ENCODE assay signal across 22 mouse cellular contexts in genomic region chr5:151192266-151192665, GRCm38 (mm10). TPM values are rescaled to one million over a fixed set of nuclear protein-coding genes. Genes with fewer than 3 reads are reported as not detected.
DNase-seq lines count a peak whose midpoint lies in the region; ATAC-seq and TF ChIP-seq lines count a peak whose summit lies in the region.
"Had no signal": no experiment of that assay in that cellular context is flagged by ENCODE, and none has a peak within 500 bp of the region (broad histone marks: within the 10 kb centered on the region; RNA-seq: fewer than 3 reads in every experiment).

No protein-coding gene starts in this region.

- H3K9ac ChIP-seq in kidney, postnatal 0 days (ENCODE audit: low read depth, low read length): no peak overlapping the region
- no peak overlapping the region for H3K9ac ChIP-seq in midbrain, embryonic 15.5 days
- H3K9ac ChIP-seq: embryonic facial prominence, embryonic 13.5 days; embryonic facial prominence, embryonic 15.5 days; forebrain, embryonic 13.5 days; forebrain, embryonic 15.5 days; forebrain, postnatal 0 days had no signal

- H3K4me3 ChIP-seq in kidney, postnatal 0 days (replicated peaks; ENCODE audit: low read depth, low read length): no peak overlapping the region
- no peak overlapping the region for H3K4me3 ChIP-seq in embryonic fibroblast, embryonic 13.5 days (ENCODE audit: insufficient read depth, low read length)
- no peak overlapping the region for H3K4me3 ChIP-seq in midbrain, embryonic 15.5 days
- H3K4me3 ChIP-seq: embryonic facial prominence, embryonic 13.5 days; embryonic facial prominence, embryonic 15.5 days; forebrain, embryonic 13.5 days; forebrain, embryonic 15.5 days had no signal

- no peaks in the 10 kb centered on the region for H3K27me3 ChIP-seq in kidney, postnatal 0 days (ENCODE audit: insufficient read depth, low read length)
- no peaks in the 10 kb centered on the region for H3K27me3 ChIP-seq in midbrain, embryonic 15.5 days (replicated peaks)
- H3K27me3 ChIP-seq: embryonic facial prominence, embryonic 13.5 days; embryonic facial prominence, embryonic 15.5 days; forebrain, embryonic 15.5 days; Patski had no signal

- H3K4me1 ChIP-seq in kidney, postnatal 0 days (replicated peaks; ENCODE audit: insufficient read depth, low read length): no peaks in the 10 kb centered on the region
- H3K4me1 ChIP-seq in embryonic fibroblast, embryonic 13.5 days (ENCODE audit: control insufficient read depth, insufficient read depth, low read length): peaks cover 27% of the 10 kb centered on the region
- H3K4me1 ChIP-seq in midbrain, embryonic 15.5 days: peaks cover 9% of the 10 kb centered on the region; the same call in 1 of the 2 replicates

- no peak overlapping the region for H3K4me2 ChIP-seq in kidney, postnatal 0 days (ENCODE audit: low read length)
- no peak overlapping the region for H3K4me2 ChIP-seq in midbrain, embryonic 15.5 days
- H3K4me2 ChIP-seq: embryonic facial prominence, embryonic 13.5 days; embryonic facial prominence, embryonic 15.5 days; forebrain, embryonic 13.5 days; forebrain, embryonic 15.5 days had no signal

- H3K27ac ChIP-seq in kidney, postnatal 0 days: no peak overlapping the region
- peak overlapping the region; percentile 98 for H3K27ac ChIP-seq in embryonic fibroblast, embryonic 13.5 days (ENCODE audit: insufficient read depth, low read length)
- H3K27ac ChIP-seq in midbrain, embryonic 15.5 days: no peak overlapping the region
- H3K27ac ChIP-seq: embryonic facial prominence, embryonic 13.5 days; embryonic facial prominence, embryonic 15.5 days; forebrain, embryonic 13.5 days; forebrain, embryonic 15.5 days had no signal

- TF ChIP-seq CTCF in kidney, postnatal 0 days (IDR thresholded peaks at IDR 0.05; ENCODE audit: low read depth): no peak
- no peak for TF ChIP-seq CTCF in embryonic fibroblast, embryonic 13.5 days (IDR thresholded peaks at IDR 0.05; ENCODE audit: borderline replicate concordance, insufficient read depth, low read length)

- TF ChIP-seq POLR2A in embryonic fibroblast, embryonic 13.5 days (IDR thresholded peaks at IDR 0.05; ENCODE audit: low read depth, low read length): no peak

- H3K9me3 ChIP-seq in kidney, postnatal 0 days (replicated peaks; ENCODE audit: low read length): no peaks in the 10 kb centered on the region
- no peaks in the 10 kb centered on the region for H3K9me3 ChIP-seq in midbrain, embryonic 15.5 days
- H3K9me3 ChIP-seq: embryonic facial prominence, embryonic 13.5 days; embryonic facial prominence, embryonic 15.5 days; forebrain, embryonic 13.5 days; forebrain, embryonic 15.5 days had no signal

- whole genome bisulfite sequencing in kidney, postnatal 0 days: 58% methylated on average over 2 of the region's 2 CpGs
- WGBS in midbrain, embryonic 15.5 days: 79% methylated on average over 2 of the region's 2 CpGs

- no peaks in the 10 kb centered on the region for H3K36me3 ChIP-seq in kidney, postnatal 0 days (ENCODE audit: insufficient read depth, low read length)
- H3K36me3 ChIP-seq in midbrain, embryonic 15.5 days (replicated peaks): no peaks in the 10 kb centered on the region
- H3K36me3 ChIP-seq: embryonic facial prominence, embryonic 13.5 days; embryonic facial prominence, embryonic 15.5 days; forebrain, embryonic 15.5 days had no signal

- DNase-seq in kidney, postnatal 0 days (ENCODE audit: low spot score): peak; percentile 72
- DNase-seq in kidney, adult 18-20 months: no peak
- DNase-seq in 3T3-L1 (ENCODE audit: low read depth, low spot score): peak; percentile 75
- no peak for DNase-seq in T-cell, adult 2 months (ENCODE audit: low spot score)
- DNase-seq: adrenal gland, adult 2 months; adrenal gland, postnatal 10 days; adrenal gland, postnatal 25 days; cerebellum, adult 11 months; cerebellum, adult 18-20 months; cerebellum, adult 8-10 months; cerebellum, adult 9-11 months; cerebellum, postnatal 14 days; cerebellum, postnatal 36 days; embryo, embryonic 11 days; forebrain, postnatal 0 days had no signal

- no peak for ATAC-seq in kidney, postnatal 0 days (replicated peaks; ENCODE audit: low FRiP score, low read depth)
- no peak for ATAC-seq in midbrain, embryonic 15.5 days (replicated peaks)
- ATAC-seq: forebrain, embryonic 13.5 days; forebrain, embryonic 15.5 days; forebrain, postnatal 0 days; Patski had no signal

RNA-seq across cellular contexts. Expression of gene Stard13, which starts 41.4 kb away (rescaled TPM):
- polyA plus RNA-seq in kidney, postnatal 0 days (2015; fragmentation: Nextera tagmentation; extraction: Ambion mirVana): 7.8 and 9.4 TPM in 2 replicates
- polyA plus RNA-seq in embryonic fibroblast, embryonic 13.5 days (2011; ENCODE audit: insufficient read length, low read depth, missing spikeins): 19.1 and 26.6 TPM in 2 replicates
- 3.5 and 4.0 TPM in 2 replicates for polyA plus RNA-seq in midbrain, embryonic 15.5 days (2015; fragmentation: Nextera tagmentation; extraction: Ambion mirVana)

Comparison
In these comparisons a context has a peak if more than half of its experiments do, and no peak if none do; other contexts are left out.
1. DNase-seq: peak in kidney, postnatal 0 days (single experiment) and 3T3-L1 (single experiment); none in kidney, adult 18-20 months (single experiment) and T-cell, adult 2 months (single experiment).